Mouse (Mus musculus) embryonic stem cell, embryonic (primary cell): ENCODE measurements around the gene Gm20388.

Experiments used
- CTCF ChIA-PET, 4 experiments: fragments of 300-600 bp in 2 of 4; fragments of 350-600 bp in 2 of 4; sonication (Branson Sonifier 250); formaldehyde crosslinking; loops; one replicate each; lab custom pipeline; 2022; ENCODE audit warnings: inconsistent platforms in 2 of 4; lab: Charles Lee
- POLR2A ChIA-PET, 4 experiments: fragments of 300-600 bp in 2 of 4; fragments of 350-600 bp in 2 of 4; sonication (Branson Sonifier 250); formaldehyde crosslinking; loops; one replicate each; lab custom pipeline; 2022; ENCODE audit warnings: antibody characterized with exemption in 4 of 4, inconsistent platforms in 1 of 4; lab: Charles Lee

Gm20388 gene

DNA sequence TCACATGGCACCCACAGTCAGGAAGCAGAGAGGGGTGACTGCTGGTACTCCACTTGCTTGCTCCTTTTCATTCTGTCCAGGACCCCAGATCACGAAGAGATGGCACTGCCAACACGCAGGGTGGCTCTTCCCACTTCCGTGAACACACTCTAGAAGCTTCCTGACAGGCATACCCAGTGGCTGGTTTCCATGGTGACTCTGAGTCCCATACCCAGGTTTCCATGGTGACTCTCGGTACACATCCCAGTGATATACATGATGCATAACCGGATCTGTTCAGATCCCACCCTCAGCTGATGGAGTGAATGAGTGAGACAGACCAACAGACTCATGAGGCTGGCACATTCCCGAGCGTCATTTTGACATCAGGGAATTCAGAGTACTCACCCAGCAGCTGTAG is 1148.5 kb downstream of the Gm20388 start:
- ChIA-PET CTCF (interaction anchor here in 1 of 4 experiments (1.1 kb wide), 1 partner anchor 11 kb away, joined by 3 read pairs; no protein-coding TSS in a partner anchor), POLR2A (interaction anchor here in 1 of 4 experiments (0.5 kb wide), 1 partner anchor 301 kb away, joined by 3 read pairs; no protein-coding TSS in a partner anchor)

DNA sequence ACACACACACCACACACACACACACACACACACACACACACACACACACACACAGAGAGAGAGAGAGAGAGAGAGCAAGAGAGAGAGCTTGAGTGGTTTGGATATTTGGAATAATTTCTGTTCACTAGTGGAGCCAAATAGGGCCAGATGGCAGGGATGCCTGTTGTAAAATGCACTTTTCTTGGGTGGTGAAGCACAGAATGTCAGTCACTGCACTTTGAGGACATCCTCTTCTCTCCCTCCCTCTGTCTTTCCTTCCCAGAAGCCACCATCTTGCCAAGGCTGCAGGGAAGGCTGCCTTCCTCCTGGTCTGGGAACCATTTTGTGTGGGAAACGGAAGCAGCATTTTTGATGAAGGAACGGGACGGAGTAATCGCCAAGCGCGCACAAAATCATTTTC is 1151.9 kb downstream of the Gm20388 start:
- CTCF ChIA-PET = no interaction called here
- POLR2A ChIA-PET = no interaction called here

DNA sequence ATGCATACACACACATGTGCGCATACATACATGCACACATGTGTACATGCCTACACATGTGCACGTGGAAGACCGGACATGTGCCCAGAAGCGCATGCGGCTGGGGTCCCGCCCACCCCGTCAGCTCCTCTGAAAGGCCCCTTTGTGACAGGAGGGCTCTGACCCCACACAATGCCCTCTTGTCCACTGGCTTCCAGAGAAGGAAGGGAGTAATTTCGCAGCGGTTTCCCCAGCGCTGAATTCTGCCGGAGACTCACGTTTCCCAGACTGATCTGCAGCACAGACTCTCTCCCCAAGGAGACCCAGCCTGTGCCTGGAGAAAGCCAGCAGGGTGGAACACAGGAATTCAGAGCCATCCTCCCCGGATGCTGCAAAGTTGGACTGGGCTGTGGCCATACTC is 1153.0 kb downstream of the Gm20388 start:
- POLR2A ChIA-PET = no interaction called here
- CTCF ChIA-PET = interaction anchor here in 1 of 4 experiments (0.5 to 0.6 kb wide), 2 partner anchors 13 to 469 kb away, joined by 4 to 6 read pairs; no protein-coding TSS in a partner anchor

DNA sequence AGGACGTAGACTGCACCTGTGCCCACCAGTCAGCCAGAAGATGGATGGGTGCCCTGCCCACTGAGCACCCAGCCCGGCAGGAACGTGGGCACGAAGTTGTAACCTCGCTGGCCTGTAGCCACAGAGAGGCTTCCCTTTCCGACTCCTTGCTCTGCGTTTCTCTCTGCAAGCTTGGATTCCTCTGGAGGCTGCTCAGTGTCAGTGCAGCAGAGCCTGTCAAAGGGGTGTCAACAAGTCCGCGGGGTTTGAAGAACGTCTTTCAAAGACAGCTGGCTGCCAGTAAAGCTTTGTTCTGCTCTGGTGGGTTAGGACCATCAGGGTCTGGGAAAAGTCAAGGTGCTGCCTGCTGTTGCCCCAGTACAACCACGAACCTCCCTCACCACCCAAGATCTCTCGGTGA is 1160.8 kb downstream of the Gm20388 start:
- POLR2A ChIA-PET = no interaction called here

DNA sequence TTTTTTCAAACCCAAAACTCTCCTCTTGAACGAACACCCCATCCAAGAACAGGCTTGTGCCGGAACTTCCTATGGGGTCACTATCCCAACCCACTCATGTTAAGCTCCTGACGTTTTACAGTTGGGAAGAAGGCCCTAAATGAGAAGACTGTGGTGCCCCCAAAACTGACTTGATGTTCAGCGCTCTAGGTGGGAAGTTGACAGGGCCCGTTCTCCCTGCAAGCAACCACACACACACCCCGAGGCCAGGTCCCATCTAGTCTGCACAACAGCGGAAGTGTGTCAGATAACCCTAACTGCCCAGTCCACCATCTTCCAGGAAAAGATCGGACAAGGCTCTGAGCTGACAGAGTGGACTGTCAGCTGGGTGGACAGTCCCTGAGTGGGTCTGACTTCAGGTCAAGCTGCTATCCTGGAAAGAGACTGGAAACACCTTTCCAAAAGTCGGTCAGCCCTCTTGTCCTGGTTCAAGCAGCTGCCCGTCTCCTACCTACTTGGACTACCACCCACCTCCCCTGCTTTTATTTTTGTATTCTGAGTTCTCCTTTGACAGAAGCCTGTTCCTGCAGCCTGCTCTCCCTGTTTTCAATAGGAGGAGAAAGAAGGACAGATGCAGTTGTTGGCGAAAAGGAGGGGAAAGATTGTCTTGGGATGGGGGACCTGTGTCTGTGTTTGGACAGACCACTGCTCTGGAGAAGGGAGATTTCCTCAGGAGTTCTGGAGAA is 1161.9 kb downstream of the Gm20388 start:
- ChIA-PET POLR2A (interaction anchor here in 1 of 4 experiments (0.6 to 0.7 kb wide), 2 partner anchors 46 to 698 kb away, joined by 3 read pairs; no protein-coding TSS in a partner anchor), CTCF (no interaction called here)

More for the DNA sequence above, 1160.8 kb downstream of the Gm20388 start:
- CTCF ChIA-PET = no interaction called here

DNA sequence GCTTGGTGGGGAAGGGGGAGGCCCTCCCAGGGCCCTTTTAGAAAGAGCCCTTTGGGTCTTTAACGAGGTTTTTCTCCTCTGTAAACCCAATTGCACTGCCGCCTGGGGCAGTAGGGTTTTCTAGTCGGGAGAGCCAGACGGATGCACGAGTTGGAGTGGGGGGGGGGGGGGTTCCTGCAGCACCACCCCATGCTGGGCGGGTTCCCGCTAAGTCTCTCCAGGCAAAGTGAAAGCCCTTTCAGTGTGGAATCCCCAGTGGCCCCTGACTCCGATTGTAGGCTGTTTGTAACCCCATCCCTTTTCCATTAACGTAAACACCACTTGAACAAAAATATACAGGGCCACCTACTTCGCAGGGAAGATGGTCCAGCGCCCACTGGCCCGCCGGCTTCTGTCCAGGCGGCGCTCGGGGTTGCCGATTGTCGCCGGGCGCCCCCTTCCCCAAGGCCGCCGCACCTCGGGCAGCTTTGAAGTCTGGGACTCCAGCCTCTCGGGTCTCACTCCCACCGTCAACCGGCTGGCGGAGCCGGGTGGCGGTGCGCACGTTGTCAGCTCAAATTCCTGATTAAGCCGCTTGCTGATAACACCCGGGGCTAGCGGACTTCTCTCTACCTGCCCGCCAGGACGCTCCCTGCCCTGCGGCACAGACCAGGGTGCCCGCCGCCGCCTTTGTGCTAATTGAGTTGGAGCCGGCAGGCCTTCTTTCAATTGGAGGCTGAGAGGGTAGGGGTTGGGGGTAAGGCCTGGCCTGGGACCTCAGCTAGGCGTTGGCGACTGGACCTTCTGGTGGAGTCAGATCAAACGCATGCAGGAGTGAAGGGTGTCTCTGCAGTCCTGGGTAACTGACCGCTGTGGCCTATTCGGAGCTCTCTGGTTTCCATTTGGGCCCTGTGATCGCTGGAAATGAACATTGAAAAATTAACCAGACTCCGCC is 1162.8 kb downstream of the Gm20388 start:
- ChIA-PET POLR2A (interaction anchor here in 1 of 4 experiments (0.6 kb wide), 1 partner anchor 184 kb away, joined by 3 read pairs; no protein-coding TSS in a partner anchor), CTCF (interaction anchor here in 2 of 4 experiments (0.8 to 1.4 kb wide), 2 partner anchors 103 to 245 kb away, joined by 3 read pairs; no protein-coding TSS in a partner anchor)

DNA sequence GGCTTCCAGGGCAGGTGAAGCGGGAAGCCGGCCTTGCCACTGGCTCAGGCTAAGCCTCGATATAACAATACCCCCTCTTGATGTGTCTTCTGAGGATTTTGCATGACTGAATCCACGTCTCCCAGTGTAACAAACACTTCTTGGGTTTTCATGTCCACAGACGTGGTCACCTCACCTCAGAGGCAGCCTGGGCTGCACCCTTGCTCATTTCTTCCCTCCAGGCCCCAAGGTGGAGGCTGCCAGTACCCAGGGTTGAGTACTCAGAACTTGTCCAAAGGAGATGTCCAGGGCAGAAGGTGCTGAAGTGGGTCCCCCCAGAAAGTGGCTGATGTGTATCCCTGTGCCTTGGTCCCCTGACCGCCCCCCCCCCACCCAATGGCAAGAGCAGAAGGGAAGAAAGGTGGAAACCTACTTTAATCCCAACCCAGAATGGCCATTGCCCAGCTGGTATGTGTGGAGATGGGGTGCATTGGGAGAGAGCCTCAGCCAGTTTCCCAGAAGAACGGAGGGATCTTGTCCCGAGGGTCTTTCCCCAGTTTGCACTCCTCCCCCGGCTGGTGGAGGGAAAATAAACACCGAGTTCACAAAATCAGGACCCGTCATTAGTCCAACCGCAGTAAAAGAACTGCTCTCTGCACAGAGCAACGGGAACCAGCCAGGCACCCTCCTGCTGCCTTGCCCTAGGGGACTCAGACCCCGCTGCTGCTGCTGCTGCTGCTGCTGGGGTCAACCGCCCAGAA is 1163.6 kb downstream of the Gm20388 start:
- ChIA-PET POLR2A (interaction anchor here in 2 of 4 experiments (0.6 to 0.7 kb wide), 3 partner anchors 183 to 1969 kb away, joined by 3 read pairs; no protein-coding TSS in a partner anchor), CTCF (interaction anchor here in 3 of 4 experiments (0.6 to 1.4 kb wide), 4 partner anchors 93 to 246 kb away, joined by 3 to 5 read pairs (median 4); no protein-coding TSS in a partner anchor)

DNA sequence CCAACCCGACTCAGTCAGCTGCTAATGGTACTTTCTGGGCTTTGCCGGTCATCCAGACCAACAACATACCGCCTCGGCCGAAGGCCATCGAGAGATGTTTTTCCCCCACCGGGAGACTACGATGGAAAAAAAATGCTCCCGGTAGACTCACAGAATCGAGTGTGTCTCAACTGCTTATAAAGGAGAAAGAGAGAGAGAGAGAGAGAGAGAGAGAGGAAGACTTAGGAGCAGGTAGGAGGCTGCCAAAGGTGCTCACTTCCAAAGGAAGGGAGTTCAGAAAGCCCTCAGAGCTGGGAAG is 1164.2 kb downstream of the Gm20388 start:
- ChIA-PET CTCF (interaction anchor here in 2 of 4 experiments (0.6 to 0.7 kb wide), 4 partner anchors 92 to 403 kb away, joined by 3 to 5 read pairs (median 4); no protein-coding TSS in a partner anchor), POLR2A (interaction anchor here in 3 of 4 experiments (0.6 to 0.7 kb wide), 3 partner anchors 237 to 1968 kb away, joined by 3 read pairs; no protein-coding TSS in a partner anchor)

DNA sequence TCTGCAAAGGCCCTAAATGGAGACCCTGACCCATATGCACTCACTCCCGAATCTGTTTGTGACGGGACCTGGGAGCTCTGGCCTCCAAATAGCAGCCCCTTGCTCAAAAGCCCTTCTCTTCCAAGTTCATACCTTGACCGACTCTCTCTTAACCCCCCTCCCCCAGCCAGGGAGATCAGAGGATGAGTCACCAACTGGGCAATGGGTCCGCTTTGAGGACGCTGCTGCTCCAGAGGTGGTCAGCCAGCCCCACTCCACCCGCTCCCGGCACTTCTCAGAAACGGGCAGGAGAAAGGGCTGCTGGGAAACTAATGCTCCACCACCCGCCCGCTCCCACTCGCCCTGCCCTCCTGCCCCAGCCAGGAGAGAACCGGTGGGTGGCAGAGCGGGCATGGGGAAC is 1165.3 kb downstream of the Gm20388 start:
- ChIA-PET CTCF (interaction anchor here in 1 of 4 experiments (1.0 kb wide), 1 partner anchor 176 kb away, joined by 3 read pairs; no protein-coding TSS in a partner anchor), POLR2A (no interaction called here)

DNA sequence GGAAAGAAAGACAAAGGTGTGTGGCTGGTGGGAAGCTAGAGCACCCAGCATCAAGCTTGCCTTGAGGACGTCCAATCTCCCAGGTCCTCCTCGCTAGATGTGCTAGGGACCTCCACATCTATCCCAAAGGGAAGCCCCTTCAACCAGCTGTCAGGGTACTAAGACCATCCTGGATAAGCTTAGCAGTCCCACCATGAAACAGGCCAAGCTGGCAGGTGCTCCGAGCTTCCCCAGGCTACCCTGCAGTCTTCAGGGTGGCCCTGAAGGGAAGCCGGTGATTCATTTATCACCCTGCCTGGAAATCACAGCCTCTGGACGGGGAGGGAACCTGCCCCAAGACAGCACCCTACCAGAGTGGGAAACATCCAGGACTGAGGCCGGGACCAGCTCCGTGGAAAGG is 1165.9 kb downstream of the Gm20388 start:
- CTCF ChIA-PET = interaction anchor here in 3 of 4 experiments (0.6 to 1.0 kb wide), 3 partner anchors 15 to 177 kb away, joined by 3 read pairs; no protein-coding TSS in a partner anchor
- POLR2A ChIA-PET = no interaction called here

DNA sequence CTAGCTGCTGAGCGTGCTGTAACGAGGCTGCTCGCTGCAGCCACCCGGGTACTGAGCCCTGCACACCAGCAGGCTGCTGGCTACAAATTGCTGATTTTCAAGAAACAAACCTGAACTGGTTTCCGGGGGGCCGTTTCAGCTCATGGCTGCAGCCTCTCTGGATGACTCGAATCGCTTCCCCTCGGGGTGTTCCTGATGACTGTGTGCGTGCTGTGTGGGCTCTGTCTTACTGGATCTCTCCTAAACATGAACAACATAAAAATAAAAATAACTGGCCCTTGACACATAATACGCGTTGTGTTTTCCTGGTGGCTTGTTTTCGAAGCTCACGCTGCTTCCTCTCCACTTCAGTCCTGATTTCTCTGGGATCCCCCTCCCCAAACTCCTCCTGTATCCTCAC is 1168.1 kb downstream of the Gm20388 start:
- ChIA-PET CTCF (interaction anchor here in 1 of 4 experiments (1.0 kb wide), 1 partner anchor 108 kb away, joined by 5 read pairs; no protein-coding TSS in a partner anchor), POLR2A (interaction anchor here in 2 of 4 experiments (0.6 to 0.7 kb wide), 3 partner anchors 17 to 878 kb away, joined by 3 to 4 read pairs (median 3); no protein-coding TSS in a partner anchor)

DNA sequence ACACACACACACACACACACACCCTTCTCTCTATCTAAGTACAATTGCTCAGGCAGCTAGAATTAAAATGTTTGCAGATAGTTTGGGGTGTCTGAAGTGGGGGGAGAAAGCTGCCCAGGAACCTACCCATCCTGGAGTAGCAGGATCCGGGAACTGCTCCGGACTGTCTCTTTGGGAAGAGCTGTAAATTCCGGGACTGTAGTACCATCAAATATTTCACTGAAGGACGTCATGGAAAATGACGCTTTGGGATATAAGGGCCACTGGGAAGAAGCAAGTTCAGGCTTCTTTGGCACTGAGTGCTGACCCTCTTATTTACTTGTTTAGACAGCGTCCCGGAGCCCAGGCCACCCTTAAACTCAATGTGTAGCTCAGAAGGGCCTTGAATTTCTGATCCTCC is 1168.6 kb downstream of the Gm20388 start:
- POLR2A ChIA-PET = interaction anchor here in 2 of 4 experiments (0.6 to 0.7 kb wide), 2 partner anchors 18 to 69 kb away, joined by 3 read pairs; no protein-coding TSS in a partner anchor
- CTCF ChIA-PET = interaction anchor here in 1 of 4 experiments (0.5 kb wide), 1 partner anchor 518 kb away, joined by 5 read pairs; no protein-coding TSS in a partner anchor

DNA sequence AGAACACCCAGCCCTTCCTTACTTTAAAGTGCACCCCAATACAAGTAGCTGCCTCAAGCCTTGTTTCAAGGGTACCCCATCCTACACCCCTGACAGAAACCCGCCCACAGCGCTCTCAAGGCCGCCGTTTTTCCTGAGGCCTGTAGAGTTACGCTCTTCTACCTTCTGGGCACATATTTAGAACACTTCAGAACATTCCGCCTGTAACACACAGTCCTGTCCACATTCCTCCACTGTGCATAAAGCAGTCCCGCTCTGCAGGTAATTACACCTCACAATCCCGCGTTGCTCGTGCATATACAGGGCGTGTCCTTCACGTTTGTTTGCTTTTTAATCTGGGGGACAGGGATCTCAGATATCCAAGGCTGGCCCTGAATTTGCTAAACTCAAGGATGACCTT is 1169.3 kb downstream of the Gm20388 start:
- ChIA-PET POLR2A (interaction anchor here in 1 of 4 experiments (0.6 kb wide), 1 partner anchor 647 kb away, joined by 5 read pairs; no protein-coding TSS in a partner anchor), CTCF (no interaction called here)

DNA sequence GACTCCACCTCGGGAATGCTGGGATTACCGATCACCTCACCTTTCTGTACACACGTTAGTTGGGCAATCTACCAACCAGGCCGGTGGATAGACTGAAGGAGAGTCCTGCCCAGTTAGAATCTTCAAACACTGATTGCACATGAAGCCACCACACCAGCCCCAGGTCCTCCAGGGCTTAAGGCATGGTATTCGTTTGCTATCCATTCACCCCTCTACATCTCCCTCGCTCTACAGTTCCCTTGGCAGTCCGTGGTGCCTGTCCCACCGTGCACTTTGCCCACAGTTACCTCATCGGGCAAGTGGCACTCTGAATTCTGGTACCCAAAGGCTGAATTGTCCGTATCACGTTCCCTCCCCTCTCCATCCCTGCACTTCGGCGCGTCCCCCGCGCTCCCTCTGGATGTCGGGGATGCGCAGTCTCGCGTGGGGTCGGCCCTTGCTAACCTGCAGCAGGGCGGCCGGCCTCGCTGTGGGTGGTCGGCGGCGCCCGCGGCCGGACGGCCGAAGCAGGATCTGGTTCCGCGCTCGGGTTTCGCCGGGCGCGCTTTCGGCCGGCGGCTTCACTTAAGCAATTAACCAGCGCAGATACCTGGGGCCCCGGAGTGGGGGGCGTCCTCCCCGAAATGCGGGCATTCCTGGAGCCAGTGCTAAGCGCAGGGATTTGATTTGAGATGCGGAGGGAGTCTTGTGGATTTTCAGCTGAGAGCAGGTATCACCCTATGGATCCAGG is 1169.9 kb downstream of the Gm20388 start:
- ChIA-PET CTCF (interaction anchor here in 2 of 4 experiments (0.7 to 1.0 kb wide), 2 partner anchors 24 to 193 kb away, joined by 3 read pairs; no protein-coding TSS in a partner anchor), POLR2A (interaction anchor here in 2 of 4 experiments (0.6 to 1.3 kb wide), 4 partner anchors 12 to 648 kb away, joined by 3 to 5 read pairs (median 5); partner anchors contain the start of gene Foxc2 (in 1 of the 2))

DNA sequence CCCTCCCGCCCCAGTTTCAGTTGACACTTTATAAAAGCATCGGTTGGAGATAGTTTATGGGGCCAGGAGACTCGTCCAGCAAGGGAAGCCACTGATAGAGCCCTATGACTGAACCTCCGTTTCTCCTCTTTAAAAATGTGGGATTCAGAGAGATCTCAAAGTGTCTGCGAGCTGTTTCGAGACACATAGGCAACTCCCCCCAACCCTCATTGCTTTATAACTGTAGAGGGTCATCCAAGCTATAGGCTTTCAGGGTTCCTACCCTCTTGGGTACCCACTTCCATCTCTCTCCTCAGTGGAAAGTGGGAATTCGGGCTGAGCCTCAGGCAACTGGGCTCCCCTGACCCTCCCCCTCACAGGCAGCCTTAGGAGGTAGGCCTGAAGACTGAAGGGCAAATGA is 1170.8 kb downstream of the Gm20388 start:
- ChIA-PET CTCF (interaction anchor here in 2 of 4 experiments (0.7 to 1.0 kb wide), 3 partner anchors 23 to 279 kb away, joined by 3 to 4 read pairs (median 3); no protein-coding TSS in a partner anchor), POLR2A (interaction anchor here in 3 of 4 experiments (0.6 to 1.4 kb wide), 4 partner anchors 13 to 409 kb away, joined by 3 to 5 read pairs (median 3); partner anchors contain the start of gene Foxc2 (in 1 of the 3))
